Mouse (Mus musculus) left cerebral cortex, adult 18-20 months (tissue): ENCODE results near the gene Acta2. TPM values are rescaled to one million over a fixed set of nuclear protein-coding genes. Genes with fewer than 3 reads are reported as not detected.

Experiments
- DNase-seq, 2 experiments: peaks; one replicate each; pipeline ENCODE4 v3.0.0; 2021 to 2022; ENCODE audit warnings: low spot score in 2 of 2, mixed read lengths in 1 of 2
- total RNA-seq, 2 experiments: library from RNA; stranded (reverse); gene quantifications; 2 replicates each; pipeline ENCODE4 v1.2.3; 2021

Gene Acta2
- total RNA-seq, 2 experiments from 2014 or later: 11.2 to 15.1 TPM

- no peak for DNase-seq
Observed at GRCm38 (mm10) chr19:34270824-34271464, 15.6 kb upstream of the Acta2 start.

DNA sequence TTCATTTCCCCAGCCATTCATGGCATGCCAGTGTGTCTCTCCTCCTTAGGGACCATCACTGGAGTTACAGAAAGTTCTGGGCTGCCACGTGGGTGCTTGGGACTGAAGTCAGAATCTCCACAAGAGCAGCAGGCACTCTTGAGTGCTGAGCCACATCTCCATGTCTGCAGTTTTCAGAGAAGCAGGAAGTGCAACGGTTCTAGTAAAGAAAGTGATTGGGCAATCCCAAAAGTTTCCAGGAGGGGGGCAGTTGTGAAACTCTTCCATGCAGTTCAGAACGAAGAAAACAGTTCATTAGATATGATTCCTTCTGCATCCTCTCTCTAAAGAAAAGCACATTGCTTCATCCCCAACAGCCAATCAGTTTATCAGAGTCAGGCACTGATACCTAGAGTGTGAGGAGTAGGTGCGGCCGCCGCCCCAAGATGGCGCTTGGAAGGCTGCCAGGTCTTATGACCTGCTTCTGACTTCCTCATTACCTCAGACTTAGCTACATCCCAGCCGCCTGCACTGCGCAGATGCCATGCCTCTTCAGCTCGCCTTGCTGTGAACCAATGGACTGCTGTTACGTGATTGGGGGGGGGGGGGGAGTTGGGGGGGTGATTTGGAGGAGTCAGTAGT, 14.8 kb upstream of the Acta2 start:
- DNase-seq: no peak

DNA sequence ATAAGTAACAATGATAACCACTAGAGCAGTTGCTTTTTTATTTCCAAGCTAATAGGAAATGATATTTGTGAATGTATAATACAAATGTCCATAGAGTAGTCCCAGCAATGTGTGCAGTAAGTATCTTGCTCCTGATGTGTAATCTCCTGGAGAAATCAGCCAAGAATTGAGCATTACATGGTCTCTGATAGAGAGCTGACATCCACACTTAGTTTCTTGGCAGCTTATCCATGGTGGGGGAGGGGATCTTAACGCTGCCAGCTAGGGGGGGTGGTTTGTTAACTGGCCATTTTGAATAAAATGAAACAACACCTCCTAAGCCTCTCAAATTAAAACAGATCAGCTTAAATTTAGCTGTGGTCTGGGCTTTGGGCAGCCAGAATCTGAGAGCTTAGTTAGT, 13.6 kb upstream of the Acta2 start:
- DNase-seq: no peak

DNA sequence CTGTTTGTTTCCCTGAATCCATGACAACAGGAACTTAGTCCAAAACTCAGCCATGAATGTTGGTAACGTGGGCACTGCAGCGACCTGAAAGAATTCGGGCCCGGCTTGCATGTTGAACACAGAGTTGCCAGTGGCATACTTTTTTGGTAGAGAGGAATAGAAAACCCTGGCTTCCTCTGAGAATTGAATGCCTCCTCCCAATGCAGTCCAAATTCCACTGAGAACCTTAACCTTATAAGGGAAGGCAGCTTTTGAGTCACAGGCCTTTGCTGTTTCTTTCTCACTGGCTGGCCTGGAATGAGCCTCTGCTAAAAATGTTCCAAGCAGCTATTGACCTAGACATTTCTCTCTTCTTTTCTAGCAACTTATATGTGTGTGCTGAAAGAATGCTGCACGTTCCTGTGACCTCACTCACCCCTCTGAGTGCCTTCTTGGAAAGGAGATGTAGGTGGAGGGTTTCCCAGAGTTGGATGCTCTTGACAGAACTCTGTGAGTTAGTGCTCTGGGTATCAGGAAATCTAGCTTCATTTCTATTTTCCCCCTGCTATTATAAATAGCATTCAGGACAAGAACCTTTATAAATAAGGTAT, 10.3 kb upstream of the Acta2 start:
- DNase-seq: no peak

DNA sequence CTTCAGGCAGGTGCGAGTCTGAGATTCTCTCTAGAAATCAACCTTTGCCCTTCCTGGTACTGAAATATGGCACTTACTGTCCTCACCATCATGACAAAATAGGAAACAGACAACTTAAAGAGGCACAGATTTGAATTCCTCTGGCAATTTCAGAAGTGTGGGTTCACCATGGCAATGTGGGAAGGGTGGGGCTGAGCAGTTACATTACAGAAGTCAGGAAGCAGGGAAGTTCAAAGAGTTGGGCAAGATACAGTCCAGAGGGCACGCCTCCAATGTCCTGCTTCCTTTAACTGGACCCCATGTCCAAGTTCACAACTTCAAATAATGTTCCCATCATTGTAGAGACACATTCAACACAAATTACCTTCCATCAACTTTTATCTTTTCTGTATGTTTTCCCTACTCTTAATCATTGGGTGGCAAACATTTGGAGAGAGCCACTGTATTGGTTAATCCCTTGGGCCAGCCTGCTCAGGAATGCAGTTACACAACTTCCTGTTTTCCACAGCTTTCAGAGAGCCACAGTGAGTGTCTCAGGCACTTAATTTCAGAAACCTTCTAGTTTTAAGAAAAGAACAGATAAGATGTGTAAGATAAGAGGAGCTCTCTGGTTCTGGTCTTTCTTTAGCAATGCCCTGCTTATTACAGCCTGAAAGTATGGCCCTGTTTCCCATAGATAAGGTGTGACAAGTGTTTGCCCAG, 7.0 kb upstream of the Acta2 start:
- DNase-seq: no peak

DNA sequence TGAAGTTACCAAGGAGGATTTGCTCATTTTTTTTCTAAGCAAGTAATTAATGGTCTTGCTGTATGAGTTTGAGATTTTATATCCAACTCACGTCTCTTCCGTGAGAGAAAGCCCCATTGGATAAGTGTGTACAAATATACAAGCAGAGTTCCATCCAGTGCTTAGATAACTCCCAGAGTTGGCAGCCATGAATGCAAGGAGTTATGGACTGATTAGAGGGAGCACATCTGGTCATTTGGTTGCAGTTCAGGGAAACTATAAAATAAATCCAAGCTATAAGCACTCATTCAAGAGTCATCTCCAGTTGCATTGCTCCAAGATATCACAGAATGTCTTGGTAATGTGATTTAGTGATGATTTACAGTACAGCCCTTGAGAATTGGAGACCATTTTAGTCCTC, 1.5 kb upstream of the Acta2 start:
- DNase-seq: no peak

DNA sequence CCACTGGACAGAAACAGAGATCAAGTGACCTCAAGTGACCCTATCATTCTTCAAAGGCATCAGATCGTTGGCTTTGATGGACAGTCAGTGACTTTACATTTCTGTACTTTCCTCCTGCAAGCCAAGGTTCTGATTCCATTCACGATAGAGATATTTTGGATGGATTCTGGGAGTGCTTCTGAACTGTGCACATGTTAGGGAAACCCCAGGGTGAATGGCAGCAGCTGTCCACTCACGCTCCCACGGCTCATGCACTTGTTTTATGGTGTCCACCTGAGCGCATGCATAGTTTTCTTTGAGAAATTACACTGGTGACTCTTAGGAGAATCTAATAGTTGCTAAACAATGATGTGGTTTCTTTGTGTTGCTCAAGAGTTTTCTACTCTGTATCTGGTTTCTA, 759 bp upstream of the Acta2 start:
- no peak for DNase-seq

- DNase-seq: no peak
Observed at GRCm38 (mm10) chr19:34254101-34254879, 1.1 kb downstream of the Acta2 start.

DNA sequence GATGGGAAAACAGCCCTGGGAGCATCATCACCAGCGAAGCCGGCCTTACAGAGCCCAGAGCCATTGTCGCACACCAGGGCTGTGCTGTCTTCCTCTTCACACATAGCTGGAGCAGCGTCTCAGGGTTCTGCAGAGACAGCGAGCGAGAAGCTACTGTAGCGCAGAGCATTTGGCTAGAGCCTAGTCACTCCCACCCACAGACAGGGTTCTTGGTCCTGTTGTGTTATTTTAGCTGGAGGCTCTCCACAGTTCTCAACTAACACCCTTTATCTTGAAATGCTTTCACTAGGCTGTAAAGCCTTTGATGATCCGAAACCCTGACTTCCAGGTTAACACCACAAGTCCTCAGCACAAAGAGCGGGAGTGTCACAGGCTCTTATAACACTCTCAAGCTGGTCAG, 2.9 kb downstream of the Acta2 start:
- no peak for DNase-seq

GRCm38 (mm10) chr19:34251900-34252299, 3.5 kb downstream of the Acta2 start:
- no peak for DNase-seq

DNA sequence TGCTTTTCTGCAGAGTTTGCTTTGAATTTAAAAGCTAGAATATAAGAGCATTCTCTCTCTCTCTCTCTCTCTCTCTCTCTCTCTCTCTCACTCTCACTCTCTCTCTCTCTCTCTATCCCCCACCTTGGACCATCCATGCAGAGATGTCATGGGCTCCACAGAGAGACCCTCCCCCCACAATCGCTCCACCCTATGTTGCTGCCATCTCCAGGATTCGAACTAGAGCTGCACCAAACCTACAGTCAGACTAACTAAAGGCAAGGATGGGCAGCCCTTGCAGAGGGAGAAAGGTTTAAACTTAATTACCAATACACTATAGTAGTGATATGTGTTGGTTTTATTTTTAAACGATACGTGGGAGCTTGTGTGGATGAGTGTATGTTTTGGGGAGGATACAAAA, 4.8 kb downstream of the Acta2 start:
- no peak for DNase-seq

GRCm38 (mm10) chr19:34248558-34248957, 6.8 kb downstream of the Acta2 start:
- no peak for DNase-seq

DNA sequence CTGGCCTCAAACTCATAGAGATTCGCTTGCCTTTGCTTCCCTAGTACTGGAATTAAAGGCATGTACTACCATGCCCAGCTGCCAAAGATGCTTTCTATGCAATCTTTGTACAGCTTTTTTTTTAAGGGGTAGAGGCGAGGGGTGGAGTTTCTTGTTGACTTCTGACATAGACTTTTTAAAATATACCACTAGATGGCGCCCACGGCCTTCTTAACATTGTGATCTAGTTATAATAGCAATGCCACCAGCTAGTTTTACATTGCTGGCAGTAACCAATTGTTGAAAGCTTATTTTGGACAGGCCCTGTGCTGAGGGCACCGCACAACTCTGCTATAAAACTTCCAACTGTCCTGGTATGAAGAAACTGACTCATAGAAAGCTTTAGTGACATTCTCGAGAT, 11.3 kb downstream of the Acta2 start:
- peak; percentile 36 to 55 for DNase-seq

GRCm38 (mm10) chr19:34242925-34243324, 12.5 kb downstream of the Acta2 start:
- no peak for DNase-seq

DNA sequence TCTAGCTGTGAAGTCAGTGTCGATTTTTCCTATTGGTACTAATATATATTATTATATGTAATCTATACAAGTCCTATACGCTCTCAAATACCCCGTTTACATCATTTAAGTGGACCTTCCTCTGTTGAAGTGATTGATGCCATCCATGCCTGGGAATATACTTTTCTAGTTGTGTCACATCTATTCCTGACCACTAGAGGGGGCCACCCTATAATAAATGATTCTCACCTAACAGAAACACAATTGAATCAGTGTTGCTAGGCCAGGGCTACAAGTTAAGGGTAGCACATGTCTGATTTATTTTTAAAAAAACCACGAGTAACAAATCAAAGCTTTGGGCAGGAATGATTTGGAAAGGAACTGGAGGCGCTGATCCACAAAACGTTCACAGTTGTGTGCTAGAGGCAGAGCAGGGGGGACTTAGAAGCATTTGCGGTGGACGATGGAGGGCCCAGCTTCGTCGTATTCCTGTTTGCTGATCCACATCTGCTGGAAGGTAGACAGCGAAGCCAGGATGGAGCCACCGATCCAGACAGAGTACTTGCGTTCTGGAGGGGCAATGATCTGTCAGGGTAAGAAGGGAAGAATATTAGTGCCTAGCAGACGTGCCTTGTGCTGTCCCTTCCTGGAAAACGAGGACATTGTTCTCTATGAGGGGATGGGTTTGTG, 14.0 kb downstream of the Acta2 start:
- DNase-seq: no peak

DNA sequence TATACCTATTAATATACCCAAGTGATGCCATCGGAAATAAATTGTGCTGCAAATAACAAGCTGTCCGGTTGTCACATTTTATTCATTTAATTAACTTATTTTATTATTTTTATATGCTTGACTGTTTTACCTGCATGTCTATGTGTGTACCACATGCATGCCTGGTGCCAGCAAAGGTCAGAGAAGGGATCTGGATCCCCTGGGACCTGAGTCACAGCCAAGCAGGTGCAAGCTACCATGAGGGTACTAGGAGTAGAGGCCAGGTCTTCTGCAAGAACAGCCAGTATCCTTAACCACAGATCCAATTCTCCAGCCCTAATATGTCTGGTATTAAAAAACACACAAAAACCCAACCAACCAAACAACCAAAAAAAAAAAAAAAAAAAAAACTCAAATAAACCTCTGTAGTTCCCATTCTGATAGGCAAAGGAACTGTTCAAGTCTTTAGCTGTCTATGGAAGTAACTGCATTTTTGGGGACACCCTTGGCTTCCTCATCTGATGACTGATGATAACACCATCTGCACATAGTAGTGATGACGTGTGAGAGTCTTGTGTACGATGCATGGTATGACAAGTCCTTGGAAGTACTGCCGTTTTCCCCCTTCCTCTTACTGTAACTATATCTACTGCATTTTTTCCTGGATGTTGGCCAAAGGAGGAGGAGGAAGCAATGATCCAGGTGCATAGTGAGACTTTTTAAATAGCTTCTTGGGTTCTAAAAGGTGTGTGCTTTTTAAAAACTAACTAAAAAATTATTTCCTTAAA, 14.9 kb downstream of the Acta2 start:
- no peak for DNase-seq

- DNase-seq: no peak
Observed at GRCm38 (mm10) chr19:34237746-34238145, 17.6 kb downstream of the Acta2 start.

DNA sequence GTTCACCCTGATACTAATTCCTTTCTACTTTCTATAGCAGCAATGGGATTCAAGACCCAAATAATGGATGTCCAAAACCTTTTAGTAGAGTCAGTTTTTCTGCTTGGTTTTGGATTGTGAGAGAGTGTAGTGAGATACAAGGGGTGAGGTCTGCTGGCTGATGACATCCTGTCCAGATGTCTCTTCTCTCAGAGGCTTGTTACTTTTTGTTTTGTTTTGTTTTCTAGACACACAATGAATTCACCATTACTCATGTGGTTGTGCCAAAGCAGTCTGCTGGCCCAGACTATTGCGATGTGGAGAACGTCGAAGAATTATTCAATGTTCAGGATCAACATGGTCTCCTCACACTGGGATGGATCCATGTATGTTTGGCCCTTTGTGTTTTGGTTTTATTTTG, 19.3 kb downstream of the Acta2 start:
- no peak for DNase-seq

- peak; percentile 37 to 42 for DNase-seq
Observed at GRCm38 (mm10) chr19:34233944-34234343, 21.4 kb downstream of the Acta2 start.

GRCm38 (mm10) chr19:34232326-34232725, 23.1 kb downstream of the Acta2 start:
- no peak for DNase-seq
